Mouse (Mus musculus) left cerebral cortex, adult 9 months (tissue): ENCODE measurements around the gene Gm42906.
A peak's percentile ranks its signal among the peaks of the same experiment; 100 is the strongest.

Source experiments
- DNase-seq, 2 experiments: peaks; one replicate each; pipeline ENCODE4 v3.0.0; 2022; ENCODE audit warnings: low spot score in 2 of 2

Gene Gm42906

DNA sequence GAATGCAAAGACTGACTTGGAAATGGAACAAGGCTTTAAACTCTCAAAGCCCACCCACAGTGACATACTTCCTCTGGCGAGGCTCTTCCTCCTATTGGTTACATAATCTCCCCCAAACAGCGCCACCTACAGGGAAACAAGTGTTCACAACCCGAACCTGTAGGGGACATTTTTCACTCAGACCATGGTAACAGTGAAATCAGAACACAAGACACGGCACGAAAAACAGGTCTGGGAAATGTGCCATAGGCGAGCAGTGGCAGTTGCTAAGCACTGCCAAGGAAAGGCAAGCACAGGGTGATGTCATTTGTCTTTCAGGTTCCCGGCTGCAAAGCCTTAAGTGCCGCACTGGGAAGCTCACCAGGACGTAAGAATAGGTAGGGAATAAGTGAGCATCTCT is 276.4 kb downstream of the Gm42906 start:
- peak in 1 of 2 experiments; percentile 28 for DNase-seq

GRCm38 (mm10) chr5:151149509-151149908 is 278.5 kb downstream of the Gm42906 start:
- no peak for DNase-seq

DNA sequence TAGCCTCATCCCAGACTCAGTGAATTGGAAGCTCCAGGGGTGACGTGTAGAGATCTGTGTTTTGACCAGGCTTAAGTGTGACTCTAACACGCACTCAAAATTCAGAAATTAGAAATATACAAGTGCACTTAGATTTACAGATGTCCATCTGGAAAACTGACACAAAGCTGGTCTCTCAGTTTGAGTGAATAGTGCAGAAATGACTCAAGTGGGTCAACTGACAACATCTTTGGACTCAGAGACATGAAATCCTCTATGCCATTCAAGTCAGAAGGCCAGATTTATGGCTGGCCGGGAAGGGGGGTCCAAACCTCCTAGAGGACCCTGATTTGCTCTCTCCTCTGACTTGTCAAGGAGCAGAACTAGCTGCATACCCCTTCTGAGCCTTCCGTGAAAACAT is 279.9 kb downstream of the Gm42906 start:
- DNase-seq = no peak

DNA sequence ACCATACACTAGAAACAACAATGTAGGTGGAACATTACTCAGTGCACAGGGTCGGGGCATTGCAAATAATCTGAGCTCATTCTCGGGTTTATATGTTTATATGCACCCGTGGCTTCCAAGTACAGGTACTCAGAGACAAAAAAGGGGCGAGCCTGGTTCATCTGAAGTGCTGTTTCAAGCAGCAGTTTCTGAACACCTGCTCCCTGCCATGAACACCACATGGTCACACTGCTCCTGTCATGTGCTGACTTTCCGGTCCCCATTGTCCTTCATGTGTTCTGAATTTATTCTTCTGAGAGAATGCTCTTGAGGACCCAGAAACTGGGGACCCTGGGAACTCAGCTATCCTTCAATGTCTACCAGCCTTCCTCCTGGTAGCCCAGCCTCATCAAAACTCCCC is 282.2 kb downstream of the Gm42906 start:
- no peak for DNase-seq

DNA sequence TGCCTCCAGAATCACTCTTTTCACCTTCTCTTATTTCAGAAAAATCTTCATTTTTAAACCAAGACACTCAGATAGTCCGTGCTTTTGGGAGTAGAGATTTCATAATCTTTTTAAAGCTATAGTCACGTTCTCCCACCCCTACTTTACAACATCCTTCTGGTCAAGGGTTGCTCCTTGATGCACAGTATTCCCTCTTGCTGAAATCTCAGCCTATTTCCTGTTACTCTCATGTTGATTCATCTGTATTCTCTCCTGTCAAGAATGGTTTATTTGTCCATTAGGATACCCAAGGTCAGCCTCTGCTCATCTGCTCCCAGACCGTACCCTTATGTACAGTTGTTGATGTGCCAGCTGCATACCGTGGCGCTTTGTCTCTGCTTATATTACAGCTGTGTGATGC is 284.0 kb downstream of the Gm42906 start:
- no peak for DNase-seq

DNA sequence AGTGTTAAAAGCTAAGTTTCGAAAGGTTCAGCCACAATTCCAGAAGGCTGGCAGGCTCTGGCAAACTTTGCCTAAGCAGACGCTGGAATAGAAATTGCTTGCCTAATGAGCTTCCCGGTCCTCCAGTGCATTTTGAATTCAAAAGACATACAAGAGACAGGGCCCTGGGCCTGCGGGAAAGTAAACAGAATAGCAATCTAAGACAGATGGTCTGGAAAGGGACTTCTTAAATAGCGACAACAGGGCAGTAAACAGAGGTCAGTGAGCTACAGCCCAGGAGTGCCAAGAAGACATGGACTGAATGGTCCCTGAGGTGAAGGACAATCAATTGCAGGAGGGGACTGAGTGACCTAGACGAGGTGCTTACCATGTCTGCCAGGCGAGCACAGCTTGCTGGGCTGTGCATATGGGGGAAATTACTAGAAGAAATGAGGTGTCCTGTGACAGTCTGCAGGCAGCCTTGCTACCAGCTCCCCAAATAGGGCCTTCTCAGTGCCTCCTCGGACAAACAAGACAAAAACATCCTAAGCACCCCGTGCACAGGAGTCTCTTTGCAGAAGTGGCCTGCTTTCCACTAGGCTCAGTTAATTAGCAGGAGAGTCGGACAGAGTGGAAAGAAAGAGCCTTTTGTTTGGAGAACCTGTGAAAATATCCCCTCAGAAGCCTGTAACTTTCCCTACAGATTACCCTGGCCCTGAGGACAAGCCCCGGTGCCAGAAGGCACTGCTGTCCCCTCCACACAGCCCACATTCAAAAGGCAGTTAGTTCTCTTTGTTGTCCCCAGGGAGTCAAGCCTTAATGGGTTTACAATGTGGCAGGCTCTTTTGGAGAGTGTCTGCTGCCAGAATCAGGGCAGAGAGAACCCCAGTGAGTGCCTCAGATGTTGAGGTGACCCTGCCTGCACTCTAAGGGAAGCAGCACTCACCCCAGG is 285.0 kb downstream of the Gm42906 start:
- peak in 1 of 2 experiments; percentile 19 for DNase-seq

GRCm38 (mm10) chr5:151142241-151142640 is 285.7 kb downstream of the Gm42906 start:
- DNase-seq = no peak

- DNase-seq = no peak
Measured at GRCm38 (mm10) chr5:151137901-151138300, 290.1 kb downstream of the Gm42906 start.

GRCm38 (mm10) chr5:151137311-151137710 is 290.7 kb downstream of the Gm42906 start:
- DNase-seq = peak in 1 of 2 experiments; percentile 39

DNA sequence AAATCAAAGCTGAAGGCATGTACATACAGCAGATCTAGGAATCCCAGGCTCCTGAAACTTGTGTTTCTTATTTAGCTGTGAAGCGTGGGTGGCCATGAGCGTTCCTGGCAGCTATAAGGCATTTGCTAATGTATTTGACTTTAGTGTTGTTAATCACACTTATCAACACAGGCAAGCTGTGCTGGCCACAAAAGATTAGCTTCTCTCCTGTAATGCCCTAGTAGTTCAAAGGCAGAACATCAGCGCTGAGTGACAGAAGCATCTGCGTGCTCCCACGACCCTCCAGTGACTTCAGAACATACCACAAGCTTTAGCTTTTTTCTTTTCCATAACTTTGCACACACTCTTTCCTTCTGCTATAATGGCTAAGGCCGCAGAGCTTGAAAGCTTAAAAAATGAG is 292.0 kb downstream of the Gm42906 start:
- DNase-seq = peak in 1 of 2 experiments; percentile 39

GRCm38 (mm10) chr5:151135078-151135826 is 292.7 kb downstream of the Gm42906 start:
- no peak for DNase-seq

DNA sequence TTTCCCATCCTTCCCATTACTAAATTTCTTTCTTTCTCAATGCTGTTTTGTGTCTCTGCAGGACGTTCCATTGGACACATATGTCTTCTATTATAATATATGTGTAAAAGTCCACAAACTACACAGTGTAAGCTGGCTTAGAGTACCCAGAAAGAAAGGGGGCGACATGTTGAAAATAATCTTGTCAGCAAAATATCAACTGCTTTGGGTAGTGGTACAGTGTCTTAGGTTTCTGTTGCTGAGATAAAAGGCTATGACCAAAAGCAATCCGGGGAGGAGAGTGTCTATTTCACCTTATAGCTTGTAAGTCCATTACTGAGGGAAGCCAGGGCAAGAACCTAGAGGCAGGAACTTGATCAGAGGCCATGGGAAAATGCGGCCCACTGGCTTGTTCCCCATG is 293.8 kb downstream of the Gm42906 start:
- no peak for DNase-seq

DNA sequence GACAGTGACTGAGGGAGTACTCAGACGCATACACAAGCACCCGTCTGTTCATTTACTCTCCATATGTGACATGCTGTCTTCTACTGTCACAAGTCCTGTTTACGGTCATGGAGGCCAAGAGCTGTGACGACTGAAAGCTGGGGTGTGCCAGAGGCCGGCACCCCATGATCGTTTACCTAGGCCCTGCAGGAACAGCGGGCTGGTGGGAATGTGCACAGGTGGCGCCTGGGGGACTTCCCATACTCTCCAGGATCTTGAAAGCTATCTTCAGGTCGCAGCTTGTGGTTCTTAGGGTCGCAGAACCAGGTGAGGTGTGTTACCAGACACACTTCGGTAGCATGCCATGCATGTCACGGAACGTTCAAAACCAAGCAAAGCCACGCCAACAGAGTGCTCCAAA is 294.2 kb downstream of the Gm42906 start:
- DNase-seq = no peak

DNA sequence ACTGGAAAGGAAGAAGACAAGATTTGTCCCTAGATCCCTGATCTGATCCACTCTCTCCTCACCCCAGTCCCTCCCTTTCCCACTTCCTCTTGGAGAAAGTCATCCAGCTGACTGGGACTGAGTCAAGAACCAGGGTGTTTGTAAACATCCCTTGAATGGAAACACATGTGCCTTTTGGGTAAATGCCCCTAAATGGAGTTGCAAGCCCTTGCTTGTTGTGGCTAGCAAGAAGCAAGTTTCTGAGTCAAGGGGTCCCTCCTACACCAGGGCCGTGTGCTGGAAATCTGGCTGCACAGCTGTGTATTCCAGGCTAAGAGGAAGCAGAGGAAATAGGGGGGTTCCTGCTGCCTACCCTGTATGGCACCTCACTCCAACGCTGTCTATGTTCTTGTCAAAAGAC is 298.2 kb downstream of the Gm42906 start:
- DNase-seq = no peak

GRCm38 (mm10) chr5:151127298-151127717 is 300.7 kb downstream of the Gm42906 start:
- no peak for DNase-seq

GRCm38 (mm10) chr5:151126608-151127005 is 301.4 kb downstream of the Gm42906 start:
- no peak for DNase-seq

- no peak for DNase-seq
Measured at GRCm38 (mm10) chr5:151125985-151126607, 301.9 kb downstream of the Gm42906 start.

GRCm38 (mm10) chr5:151117846-151118245 is 310.1 kb downstream of the Gm42906 start:
- DNase-seq = no peak

DNA sequence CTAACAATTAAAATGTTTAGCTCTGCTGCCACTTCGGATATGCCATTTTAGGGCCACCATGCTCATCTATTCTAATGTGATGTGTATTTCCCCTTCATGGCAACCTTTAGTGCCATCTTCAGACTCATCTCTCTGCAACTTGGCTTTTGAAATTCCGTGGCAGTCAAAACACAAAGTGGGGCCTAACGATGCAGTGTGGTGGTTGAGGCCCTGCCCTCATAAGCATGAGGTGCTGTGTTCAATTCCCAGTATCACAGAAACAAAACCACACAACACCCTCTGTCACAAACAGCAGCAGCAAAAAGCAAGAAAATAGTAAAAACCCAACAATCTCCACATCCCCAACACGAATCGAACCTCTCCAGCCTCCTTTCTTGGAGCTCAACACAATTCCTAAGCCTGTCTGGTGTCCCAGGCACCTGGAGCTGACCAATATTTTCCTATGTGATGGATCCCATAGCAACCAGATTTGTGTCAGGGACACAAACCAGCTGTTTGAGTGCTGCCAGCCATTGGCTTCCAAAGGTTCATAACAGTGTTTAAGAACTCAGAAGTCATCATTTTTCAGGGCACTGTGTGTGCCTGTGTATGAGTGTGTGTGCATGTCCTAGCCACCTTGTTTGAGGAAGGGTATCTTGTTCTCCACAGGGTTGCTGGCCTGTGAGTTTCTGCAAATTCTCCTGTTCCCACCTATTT is 311.6 kb downstream of the Gm42906 start:
- no peak for DNase-seq

GRCm38 (mm10) chr5:151112743-151113142 is 315.2 kb downstream of the Gm42906 start:
- DNase-seq = no peak

- no peak for DNase-seq
Measured at GRCm38 (mm10) chr5:151111080-151111871, 316.7 kb downstream of the Gm42906 start.
